Mouse (Mus musculus): Measurements from ENCODE around the gene Rce1. TPM values are rescaled to one million over a fixed set of nuclear protein-coding genes. Genes with fewer than 3 reads are reported as not detected.
A peak's percentile ranks its signal among the peaks of the same experiment; 100 is the strongest.

Gene Rce1
- polyA plus RNA-seq, 1 experiment from 2014 or later = 37.0 TPM

DNA sequence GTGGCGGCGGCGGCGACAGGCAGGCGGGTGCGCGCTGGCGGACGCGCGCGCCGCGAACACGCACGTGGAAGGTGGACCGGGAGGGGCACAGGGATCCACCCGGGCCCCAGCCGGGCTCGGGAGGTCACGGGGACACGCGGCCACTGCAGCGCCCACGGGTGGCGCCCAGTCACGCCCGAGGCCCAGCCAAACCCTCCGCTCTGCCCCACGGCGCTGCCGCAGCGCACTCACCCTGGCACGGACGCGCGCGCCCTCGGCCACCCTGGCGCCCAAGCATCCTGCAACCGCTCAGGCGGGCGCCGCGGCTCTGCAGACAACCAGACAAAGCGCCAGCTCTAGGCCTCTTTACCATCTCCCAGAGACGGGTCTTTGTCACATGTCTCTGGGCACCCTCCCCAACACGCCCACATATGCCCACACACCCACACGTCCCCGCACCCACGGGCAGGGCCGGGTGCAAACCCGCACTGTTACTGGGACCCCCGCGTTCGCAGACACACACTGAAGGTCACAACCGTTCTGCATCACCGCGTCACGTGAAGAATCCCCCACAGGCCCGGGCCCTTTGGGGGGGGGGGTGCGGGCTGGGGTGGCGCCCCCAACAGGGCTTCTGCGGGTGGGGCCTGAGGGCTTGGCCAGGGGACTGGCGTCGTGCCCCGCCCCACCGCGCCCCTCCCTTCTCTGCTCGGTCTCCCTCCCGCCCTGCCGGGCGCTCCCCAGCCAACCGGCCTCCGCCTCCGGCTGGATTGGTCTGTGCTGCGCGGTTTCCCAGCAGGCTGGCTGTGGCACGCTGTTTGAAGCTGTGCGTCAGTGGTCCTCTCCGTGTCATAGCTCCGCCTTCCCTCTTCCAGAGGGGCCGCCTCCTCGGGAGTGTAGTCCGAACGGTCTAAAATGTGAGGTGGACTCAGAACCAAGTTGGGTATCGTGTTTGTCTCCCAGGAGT is 10.0 kb downstream of the Rce1 start, which contains the start of gene Lrfn4:
Gene Lrfn4, minus strand, starts transcription at position 517 of the 943 bp plus-strand sequence.
- TF ChIP-seq CTCF (IDR thresholded peaks at IDR 0.05; ENCODE audit: low read depth) = peak; percentile 33; the same call in 1 of the 2 replicates
- H3K4me1 ChIP-seq (replicated peaks; ENCODE audit: control insufficient read depth, insufficient read depth, low read length) = no peaks in the 10 kb centered on the region; the same call in 1 of the 2 replicates
- H3K9me3 ChIP-seq (ENCODE audit: control insufficient read depth) = no peaks in the 10 kb centered on the region
- WGBS = under 1% methylated on average over 58 of the region's 87 CpGs
- peak within 1 kb of the TSS; percentile 75 for H3K27ac ChIP-seq (ENCODE audit: low read depth, low read length)
- ATAC-seq = peak; percentile 80
- H3K4me2 ChIP-seq (replicated peaks; ENCODE audit: low read depth) = peak within 1 kb of the TSS; percentile 98
- peak within 1 kb of the TSS; percentile 69 for H3K9ac ChIP-seq (ENCODE audit: low read depth, low read length)
- peak within 1 kb of the TSS; percentile 79 for H3K4me3 ChIP-seq (ENCODE audit: low read depth, low read length)
- no peaks in the 10 kb centered on the region for H3K27me3 ChIP-seq (replicated peaks; ENCODE audit: control insufficient read depth, insufficient read depth, low read length)
- peaks cover 25% of the 10 kb centered on the region; the same call in 1 of the 2 replicates for H3K36me3 ChIP-seq (ENCODE audit: control insufficient read depth, insufficient read depth)

DNA sequence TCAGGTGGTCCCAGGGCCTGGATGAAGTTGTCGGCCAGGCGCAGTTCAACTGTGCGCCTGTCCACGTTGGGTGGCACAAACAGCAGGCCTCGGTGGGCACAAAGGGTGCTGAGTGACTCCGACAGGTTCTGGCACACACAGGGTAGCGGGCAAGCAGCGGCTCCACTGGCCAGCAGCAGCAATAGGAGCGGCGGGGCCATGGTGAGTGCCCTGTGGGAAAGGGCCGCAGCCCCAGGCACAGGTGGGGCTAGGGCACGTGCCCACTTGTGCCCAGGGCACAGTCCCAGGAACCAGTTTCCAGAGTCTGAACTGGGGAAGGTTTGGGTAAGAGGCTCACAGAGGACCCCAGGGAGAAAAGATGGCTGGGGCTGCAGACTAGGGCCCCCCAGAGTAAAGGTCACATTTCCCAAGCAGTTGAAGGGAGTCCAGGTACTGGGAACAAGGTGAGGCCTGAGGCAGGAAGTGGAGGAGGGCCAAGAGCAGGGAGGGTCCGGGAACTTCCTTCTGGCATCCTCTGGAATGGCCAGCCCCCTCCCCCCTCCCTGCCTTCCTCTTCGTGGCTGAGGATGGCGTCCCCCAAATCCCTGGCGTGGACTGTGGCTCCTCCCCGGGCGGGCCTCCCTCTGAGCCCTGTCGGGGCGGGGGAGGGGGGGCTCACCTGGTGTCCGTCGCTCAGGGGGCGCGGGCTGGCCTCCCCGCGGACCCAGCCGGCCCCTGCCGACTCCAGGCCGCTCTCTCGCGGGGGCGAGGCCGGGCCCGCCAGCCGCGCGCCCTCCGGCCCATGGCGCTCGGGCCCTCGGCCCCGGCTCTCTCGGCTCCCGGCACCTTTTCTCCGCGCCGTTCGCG is 10.9 kb downstream of the Rce1 start:
- no peaks in the 10 kb centered on the region for H3K27me3 ChIP-seq (replicated peaks; ENCODE audit: control insufficient read depth, insufficient read depth, low read length)
- peak overlapping the region; percentile 69 for H3K9ac ChIP-seq (ENCODE audit: low read depth, low read length)
- peak overlapping the region; percentile 79 for H3K4me3 ChIP-seq (ENCODE audit: low read depth, low read length)
- H3K4me1 ChIP-seq (replicated peaks; ENCODE audit: control insufficient read depth, insufficient read depth, low read length) = peaks cover 3% of the 10 kb centered on the region; the same call in 1 of the 2 replicates
- peak overlapping the region; percentile 75 for H3K27ac ChIP-seq (ENCODE audit: low read depth, low read length)
- H3K9me3 ChIP-seq (ENCODE audit: control insufficient read depth) = no peaks in the 10 kb centered on the region
- peak overlapping the region; percentile 98 for H3K4me2 ChIP-seq (replicated peaks; ENCODE audit: low read depth)
- no peak for TF ChIP-seq CTCF (IDR thresholded peaks at IDR 0.05; ENCODE audit: low read depth)
- 29% methylated on average over 30 of the region's 49 CpGs for WGBS
- peaks cover 25% of the 10 kb centered on the region; the same call in 1 of the 2 replicates for H3K36me3 ChIP-seq (ENCODE audit: control insufficient read depth, insufficient read depth)
- ATAC-seq = peak; percentile 51

DNA sequence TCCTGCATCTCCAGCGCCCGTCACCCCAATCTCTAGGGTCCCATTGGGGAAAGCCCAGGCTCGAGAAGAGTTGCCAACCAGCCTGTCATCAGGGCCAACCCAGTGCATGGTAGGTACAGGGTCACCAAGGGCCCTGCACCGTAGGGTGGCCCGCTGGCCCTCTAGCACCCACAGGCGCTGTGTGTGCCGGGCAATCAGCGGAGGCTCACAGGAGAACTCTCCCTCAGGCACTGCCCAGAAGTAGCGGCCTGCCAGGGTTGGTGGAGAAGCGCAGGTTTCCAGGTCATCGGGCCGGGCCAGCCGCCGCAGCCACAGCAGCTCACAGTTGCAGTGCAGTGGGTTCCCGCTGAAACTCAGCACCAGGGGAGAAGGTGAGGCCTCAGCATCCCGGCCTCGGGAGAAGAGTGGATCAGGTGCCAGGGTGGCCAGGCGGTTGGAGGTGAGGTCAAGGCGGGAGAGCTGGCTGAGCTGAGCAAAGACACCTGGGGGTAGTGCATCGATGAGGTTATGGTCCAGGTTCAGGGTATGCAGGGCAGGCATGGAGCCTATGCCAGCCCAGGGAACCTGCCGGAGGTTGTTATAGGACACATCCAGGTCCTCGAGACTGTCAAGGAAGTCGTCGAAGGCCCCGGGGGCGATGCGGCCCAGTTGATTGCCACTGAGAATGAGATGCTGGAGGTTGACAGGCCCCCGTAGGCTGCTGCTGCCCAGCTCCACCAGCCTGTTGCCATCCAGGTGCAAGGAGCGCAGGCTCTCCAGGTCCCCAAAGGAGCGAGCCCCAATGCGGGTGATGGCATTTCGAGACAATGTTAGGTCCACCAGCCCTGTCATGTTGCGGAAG is 11.8 kb downstream of the Rce1 start:
- no peak for ATAC-seq

DNA sequence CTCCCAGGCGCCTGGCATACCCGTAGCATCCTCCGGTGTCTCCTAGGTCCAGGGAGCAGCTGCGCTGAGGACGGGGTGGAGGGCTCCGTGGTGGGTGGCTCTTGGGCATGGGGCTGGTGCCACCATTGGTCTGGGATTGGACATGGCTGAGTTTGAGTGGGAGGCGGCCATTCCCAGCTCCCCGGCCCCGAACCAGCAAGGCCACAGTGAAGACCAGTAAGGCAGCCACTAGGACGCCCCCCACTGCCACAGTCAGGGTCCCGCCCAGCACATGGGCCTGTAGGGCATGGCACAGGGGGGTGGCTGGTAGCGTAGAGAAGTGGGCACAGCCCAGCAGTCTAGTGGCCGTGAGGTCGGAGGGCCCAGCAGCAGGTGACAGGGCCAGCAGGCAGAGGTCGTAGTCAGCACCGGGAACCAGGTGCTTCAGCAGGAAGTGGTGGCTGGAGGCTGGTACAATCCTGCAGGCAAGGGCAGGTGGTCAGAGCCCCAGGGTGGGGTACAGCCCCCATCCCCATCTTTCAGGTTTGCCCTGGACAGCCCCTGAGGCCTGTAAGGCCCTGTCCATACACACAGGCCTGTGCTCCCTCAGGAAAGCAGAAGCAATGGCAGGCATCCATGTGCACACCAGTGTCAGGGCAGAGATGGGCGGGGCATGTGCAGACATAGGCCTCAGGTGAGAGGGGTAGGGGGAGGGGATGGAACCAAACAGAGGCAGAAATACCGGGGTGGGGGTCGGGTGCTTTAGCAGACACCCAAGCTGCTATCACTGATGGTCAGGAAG is 13.1 kb downstream of the Rce1 start:
- Histone ChIP-seq H3K4me2 (replicated peaks; ENCODE audit: low read depth) (no peak overlapping the region), H3K27ac (ENCODE audit: low read depth, low read length) (no peak overlapping the region), H3K9ac (ENCODE audit: low read depth, low read length) (no peak overlapping the region), H3K27me3 (replicated peaks; ENCODE audit: control insufficient read depth, insufficient read depth, low read length) (no peaks in the 10 kb centered on the region), H3K36me3 (ENCODE audit: control insufficient read depth, insufficient read depth) (peaks cover 25% of the 10 kb centered on the region; the same call in 1 of the 2 replicates), H3K4me3 (ENCODE audit: low read depth, low read length) (no peak overlapping the region), H3K9me3 (ENCODE audit: control insufficient read depth) (no peaks in the 10 kb centered on the region), H3K4me1 (replicated peaks; ENCODE audit: control insufficient read depth, insufficient read depth, low read length) (peaks cover 3% of the 10 kb centered on the region; the same call in 1 of the 2 replicates)
- ATAC-seq = no peak
- TF ChIP-seq CTCF (IDR thresholded peaks at IDR 0.05; ENCODE audit: low read depth) = no peak
- 75% methylated on average over 19 of the region's 19 CpGs for WGBS

More for the DNA sequence above, 11.8 kb downstream of the Rce1 start:
- Histone ChIP-seq H3K27ac (ENCODE audit: low read depth, low read length) (0 out of 2 replicates have a peak overlapping the region, but pooled peaks have one; percentile 75), H3K9me3 (ENCODE audit: control insufficient read depth) (no peaks in the 10 kb centered on the region), H3K9ac (ENCODE audit: low read depth, low read length) (peak overlapping the region; percentile 69; the same call in 1 of the 2 replicates), H3K4me1 (replicated peaks; ENCODE audit: control insufficient read depth, insufficient read depth, low read length) (peaks cover 3% of the 10 kb centered on the region; the same call in 1 of the 2 replicates), H3K36me3 (ENCODE audit: control insufficient read depth, insufficient read depth) (peaks cover 25% of the 10 kb centered on the region; the same call in 1 of the 2 replicates), H3K4me3 (ENCODE audit: low read depth, low read length) (peak overlapping the region; percentile 79), H3K27me3 (replicated peaks; ENCODE audit: control insufficient read depth, insufficient read depth, low read length) (no peaks in the 10 kb centered on the region), H3K4me2 (replicated peaks; ENCODE audit: low read depth) (peak overlapping the region; percentile 98)
- WGBS = 84% methylated on average over 33 of the region's 33 CpGs
- TF ChIP-seq CTCF (IDR thresholded peaks at IDR 0.05; ENCODE audit: low read depth) = no peak

DNA sequence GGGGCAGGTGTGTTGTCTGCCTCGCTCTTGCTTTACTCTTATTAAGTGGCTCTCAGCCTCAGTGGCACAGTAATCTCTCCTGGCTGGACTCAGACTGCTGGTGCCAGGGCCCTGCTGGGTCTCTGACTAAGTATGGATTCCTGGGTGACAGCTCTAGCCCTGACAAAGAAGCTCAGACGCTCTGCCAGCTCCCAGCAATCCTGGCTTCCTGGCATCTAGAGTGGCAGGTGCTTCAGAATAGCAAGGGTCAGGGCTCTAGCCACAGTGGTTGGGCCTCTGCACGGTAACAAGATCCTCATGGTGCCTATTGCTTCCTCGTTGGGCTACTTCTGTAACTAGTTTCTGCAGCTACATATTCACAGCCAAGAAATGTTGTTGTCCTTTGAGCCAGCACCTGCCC is 15.3 kb downstream of the Rce1 start:
- H3K4me3 ChIP-seq (ENCODE audit: low read depth, low read length) = no peak overlapping the region
- H3K9me3 ChIP-seq (ENCODE audit: control insufficient read depth) = no peaks in the 10 kb centered on the region
- no peak overlapping the region for H3K9ac ChIP-seq (ENCODE audit: low read depth, low read length)
- peaks cover 3% of the 10 kb centered on the region; the same call in 1 of the 2 replicates for H3K4me1 ChIP-seq (replicated peaks; ENCODE audit: control insufficient read depth, insufficient read depth, low read length)
- no peak overlapping the region for H3K27ac ChIP-seq (ENCODE audit: low read depth, low read length)
- no peaks in the 10 kb centered on the region for H3K27me3 ChIP-seq (replicated peaks; ENCODE audit: control insufficient read depth, insufficient read depth, low read length)
- H3K36me3 ChIP-seq (ENCODE audit: control insufficient read depth, insufficient read depth) = peaks cover 25% of the 10 kb centered on the region; the same call in 1 of the 2 replicates
- H3K4me2 ChIP-seq (replicated peaks; ENCODE audit: low read depth) = no peak overlapping the region; the same call in 1 of the 2 replicates
- ATAC-seq = no peak
- no peak for TF ChIP-seq CTCF (IDR thresholded peaks at IDR 0.05; ENCODE audit: low read depth)
- WGBS = 53% methylated on average over 4 of the region's 4 CpGs

All from intestine, postnatal 0 days (tissue).